Mouse (Mus musculus) layer of hippocampus, adult 11-12 months (tissue): ENCODE measurements around the gene Nppb.

Experiments
- DNase-seq: peaks from one replicate; pipeline ENCODE4 v3.0.0; 2022; ENCODE audit warnings: low spot score

The Nppb gene

DNA sequence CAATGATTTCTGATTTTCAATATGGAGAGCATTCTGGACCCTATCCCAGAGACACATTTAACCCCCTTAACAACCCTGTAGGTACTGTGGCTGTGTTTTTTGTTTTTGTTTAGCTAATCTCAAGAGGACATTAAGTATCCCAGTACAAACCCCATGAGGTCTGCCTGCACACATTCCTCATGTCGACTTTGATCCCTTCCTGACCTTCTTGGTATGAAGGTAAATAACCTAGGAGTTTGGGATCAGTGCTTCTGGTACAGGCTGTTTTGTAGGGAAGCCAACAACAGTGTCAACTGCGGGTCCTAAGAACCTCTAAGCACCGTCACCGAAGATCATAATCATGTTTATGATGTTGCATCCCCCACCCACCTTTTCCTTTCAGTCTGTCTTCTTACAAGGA, 7.9 kb upstream of the Nppb start:
- DNase-seq: no peak

DNA sequence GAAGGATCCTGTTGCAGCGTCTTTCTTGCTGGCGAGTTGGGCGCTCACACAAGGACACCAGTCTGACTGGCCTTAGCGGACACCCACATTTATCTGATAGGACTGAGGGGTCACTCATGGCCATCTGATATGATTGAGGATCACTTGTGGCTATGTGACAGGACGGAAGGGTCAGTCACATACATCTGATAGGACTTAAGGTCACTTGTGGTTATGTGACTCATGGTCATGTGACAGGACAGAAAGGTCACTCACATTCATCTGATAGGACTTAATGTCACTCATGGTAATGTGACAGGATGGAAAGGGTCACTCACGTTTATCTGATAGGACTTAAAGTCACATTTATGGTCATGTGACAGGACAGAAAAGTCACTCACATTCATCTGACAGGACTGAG, 7.2 kb upstream of the Nppb start:
- no peak for DNase-seq

DNA sequence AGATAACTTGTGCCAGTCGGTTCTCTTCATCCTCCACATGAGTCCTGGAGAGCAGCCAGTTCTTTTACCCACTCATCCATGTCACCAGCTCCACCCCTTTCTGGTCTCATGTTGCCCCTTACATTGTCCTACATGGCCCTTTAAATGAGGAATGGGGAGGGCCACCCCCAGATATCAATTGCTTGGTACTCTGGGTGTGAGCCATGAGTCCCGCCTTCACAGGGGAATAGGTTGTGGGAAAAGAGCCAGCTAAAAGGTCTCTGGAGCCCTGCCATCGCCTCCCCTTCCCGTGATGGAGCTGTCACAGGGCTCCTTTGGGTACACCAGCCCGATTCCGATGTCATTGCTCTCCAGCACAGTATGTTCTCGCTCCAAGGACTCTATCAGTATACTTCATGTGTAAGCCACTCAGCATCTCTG, 6.1 kb upstream of the Nppb start:
- no peak for DNase-seq

DNA sequence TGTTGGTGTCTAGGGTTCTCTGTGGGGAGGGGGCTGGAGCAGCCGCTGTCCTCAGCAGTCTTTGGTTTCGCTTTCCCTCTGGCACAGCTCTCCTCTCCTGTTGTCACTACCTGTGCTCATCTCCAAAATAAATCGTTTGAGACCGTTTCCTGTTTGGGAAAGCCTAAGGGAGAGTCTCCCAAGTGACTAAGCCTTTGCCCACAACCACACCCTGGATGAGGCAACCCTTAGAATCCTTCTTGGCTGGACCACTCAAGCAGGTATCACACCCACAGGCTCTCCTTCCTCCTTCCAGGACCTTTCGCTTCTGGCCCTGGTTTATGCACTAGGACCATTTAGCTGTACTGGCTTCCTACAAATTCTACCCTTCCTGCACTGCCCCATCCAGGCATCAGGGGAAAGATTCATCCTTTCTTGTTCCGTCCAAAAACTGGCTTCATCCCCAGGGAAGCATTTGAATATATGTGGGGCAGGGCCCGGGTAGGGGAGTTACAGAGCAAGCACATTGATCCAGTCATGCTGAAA, 8.0 kb downstream of the Nppb start:
- DNase-seq: no peak

DNA sequence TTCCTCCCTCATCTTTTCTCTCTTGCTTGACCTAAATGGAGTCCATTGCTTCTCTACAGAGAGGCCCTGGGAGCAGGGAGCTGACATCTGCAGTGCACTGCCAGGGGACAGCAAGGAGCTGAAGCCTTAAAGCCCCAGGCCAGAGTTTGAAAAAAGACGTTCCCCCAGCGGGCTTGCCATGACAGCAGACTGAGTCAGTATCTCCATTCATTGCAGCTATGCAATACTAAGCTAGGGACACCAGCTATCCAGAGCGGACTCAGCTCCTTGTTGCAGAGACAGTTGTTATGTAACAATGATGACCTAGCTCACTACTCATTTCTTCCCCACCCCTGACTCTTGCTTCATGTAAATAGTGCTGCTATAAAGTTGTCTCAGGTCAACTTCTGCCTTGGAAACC, 9.7 kb downstream of the Nppb start:
- no peak for DNase-seq

DNA sequence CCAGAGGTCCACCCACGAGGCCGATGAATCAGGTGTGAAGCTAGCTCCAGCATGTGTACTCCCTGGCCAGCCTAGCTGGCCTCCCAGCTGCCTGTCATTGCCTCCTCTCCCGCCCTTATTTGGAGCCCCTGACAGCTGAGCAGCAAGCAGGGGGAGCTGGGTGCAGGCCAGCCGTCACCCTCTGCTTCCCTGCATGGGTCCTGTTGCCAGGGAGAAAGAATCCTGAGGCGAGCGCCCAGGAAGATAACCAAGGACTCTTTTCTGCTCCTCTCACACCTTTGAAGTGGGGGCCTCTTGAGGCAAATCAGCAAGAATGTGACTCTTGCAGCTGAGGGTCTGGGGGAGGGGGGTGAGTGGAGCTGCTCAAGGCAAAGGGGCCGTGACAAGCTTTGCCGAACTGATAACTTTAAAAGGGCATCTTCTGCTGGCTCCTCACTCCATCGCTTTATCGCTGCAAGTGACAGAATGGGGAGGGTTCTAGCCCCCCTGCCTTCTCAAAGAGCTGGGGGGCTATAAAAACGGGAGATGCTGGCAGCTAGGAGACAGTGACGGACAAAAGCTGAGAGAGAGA, 14.7 kb downstream of the Nppb start, which contains the start of gene Nppa:
Nppa (plus strand) TSS at position 521 of the 571 bp plus-strand sequence.
- DNase-seq: no peak

DNA sequence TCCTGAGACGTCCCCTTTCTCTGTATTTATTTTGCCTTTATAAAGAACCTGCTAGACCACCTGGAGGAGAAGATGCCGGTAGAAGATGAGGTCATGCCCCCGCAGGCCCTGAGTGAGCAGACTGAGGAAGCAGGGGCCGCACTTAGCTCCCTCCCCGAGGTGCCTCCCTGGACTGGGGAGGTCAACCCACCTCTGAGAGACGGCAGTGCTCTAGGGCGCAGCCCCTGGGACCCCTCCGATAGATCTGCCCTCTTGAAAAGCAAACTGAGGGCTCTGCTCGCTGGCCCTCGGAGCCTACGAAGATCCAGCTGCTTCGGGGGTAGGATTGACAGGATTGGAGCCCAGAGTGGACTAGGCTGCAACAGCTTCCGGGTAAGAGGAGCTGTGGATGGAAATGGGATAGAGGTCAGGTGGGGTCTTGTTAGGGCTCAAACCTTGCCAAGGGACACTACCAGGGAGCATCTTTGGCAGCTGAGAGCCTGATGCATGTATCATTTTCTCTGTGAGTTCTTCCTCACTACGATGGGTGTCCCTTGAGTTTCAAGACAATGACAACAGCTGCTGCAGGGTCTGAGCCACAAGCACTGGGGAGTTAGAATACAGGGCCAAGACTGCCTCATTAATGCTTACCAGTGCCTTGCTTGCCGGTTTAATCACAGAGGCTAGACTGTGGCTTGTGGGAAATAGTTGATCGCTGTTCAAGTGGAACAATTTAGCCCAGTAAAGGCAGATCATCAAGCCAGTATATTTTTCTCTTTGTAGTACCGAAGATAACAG, 15.6 kb downstream of the Nppb start:
- DNase-seq: no peak

DNA sequence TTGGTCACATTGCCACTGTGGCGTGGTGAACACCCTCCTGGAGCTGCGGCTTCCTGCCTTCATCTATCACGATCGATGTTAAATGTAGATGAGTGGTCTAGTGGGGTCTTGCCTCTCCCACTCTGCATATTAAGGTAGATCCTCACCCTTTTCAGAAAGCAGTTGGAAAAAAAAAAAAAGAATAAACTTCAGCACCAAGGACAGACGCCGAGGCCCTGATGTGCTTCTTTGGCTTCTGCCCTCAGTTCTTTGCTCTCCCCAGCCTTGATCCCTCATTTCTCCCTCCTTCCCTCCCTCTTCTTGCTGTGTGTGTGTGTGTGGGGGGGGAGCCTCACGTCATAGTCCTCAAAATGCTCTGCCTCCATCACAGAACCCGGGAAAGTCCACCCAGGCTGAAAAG, 16.3 kb downstream of the Nppb start:
- no peak for DNase-seq

DNA sequence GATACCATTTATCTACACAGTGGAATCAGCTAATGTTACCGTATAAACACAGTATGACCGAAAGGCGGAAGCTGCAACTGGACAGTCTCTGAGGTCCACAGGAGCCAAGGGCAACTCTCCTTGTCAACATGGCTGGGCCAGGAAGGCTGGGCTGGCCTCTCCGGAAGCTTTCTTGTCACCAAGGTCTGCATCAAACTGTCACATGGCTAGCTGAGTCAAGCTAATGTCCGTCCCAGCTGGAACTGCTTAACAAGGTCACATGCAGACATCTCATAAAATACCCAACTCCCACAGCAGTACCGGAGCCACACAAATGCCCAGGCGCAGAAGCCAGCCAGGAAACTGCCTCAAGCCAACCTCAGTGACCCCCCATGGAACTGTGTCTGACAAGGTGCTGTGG, 18.8 kb downstream of the Nppb start:
- no peak for DNase-seq

DNA sequence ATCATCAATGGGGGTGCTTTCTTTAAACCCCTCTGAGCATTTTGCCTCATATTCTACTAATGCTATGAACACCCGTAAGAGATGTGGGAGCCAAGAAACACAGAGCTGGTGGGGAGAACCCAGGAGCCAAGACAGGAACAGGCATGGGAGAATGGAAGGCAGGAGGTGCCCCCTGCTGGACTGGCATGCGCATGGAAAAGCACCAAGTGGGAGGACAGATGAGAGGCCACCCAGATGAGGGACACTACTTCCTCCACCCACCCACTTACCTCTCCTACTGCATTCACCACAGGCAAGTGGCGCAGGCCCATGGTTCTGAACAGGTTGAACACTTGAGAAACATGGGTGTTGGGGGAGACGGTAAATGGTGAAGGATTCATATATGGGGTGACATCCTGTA, 22.8 kb downstream of the Nppb start:
- DNase-seq: peak; percentile 72

DNA sequence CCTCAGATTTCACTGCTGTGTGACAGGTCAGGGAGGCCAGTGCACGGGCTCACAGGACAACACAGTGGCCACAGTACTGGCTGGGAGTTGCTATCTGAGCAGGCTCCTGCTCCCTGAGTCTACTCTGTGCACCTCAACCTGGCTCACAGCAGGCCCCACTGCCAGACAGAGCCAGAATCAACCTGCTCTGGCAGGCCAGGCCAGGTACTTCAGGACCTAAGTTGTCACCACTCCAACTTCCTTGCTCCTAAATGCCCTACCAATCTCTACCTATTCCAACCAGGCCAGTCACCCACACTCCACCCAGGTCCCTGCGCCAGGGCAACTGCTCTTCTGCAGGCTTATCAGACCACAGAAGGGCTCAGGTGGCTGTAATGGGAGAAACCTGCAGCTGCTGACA, 24.1 kb downstream of the Nppb start:
- DNase-seq: no peak

DNA sequence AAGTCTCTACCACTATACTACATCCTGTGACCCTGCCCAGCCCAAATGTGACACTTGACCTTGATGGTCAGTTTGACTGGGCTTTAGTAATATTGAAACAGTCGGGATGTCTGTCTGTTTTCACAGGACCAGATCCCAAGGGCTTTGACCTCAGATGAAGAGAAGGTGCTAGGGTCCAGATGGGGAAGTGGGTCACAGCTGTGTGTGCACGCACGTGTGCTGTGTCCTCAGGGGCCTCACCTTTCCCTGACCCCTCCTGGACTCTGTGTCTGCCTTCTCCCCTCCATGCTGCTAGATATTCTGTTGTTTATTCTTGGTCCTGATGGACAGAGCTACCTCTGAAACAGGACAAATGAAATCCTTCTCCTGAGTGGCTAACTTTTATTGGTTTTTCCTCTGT, 25.7 kb downstream of the Nppb start:
- no peak for DNase-seq

DNA sequence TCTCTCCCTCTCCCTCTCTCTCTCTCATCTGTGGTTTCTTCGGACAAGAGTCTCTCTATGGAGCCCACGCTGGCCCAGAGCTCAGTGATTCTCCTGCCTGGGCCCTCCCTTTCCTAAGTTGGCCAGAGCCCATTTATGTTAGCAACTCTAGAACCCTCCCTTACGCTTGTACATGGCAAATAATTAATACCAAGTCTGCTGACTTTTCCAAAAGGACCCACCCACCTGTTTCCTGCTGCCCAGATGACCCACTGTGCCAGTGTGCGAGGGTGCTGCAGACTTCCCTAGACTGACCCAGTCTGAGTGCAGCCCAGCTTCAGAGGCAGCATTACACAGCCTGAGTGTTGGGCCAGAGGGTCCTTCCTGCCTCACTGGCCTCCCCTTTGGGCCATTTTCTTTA, 26.6 kb downstream of the Nppb start:
- no peak for DNase-seq

DNA sequence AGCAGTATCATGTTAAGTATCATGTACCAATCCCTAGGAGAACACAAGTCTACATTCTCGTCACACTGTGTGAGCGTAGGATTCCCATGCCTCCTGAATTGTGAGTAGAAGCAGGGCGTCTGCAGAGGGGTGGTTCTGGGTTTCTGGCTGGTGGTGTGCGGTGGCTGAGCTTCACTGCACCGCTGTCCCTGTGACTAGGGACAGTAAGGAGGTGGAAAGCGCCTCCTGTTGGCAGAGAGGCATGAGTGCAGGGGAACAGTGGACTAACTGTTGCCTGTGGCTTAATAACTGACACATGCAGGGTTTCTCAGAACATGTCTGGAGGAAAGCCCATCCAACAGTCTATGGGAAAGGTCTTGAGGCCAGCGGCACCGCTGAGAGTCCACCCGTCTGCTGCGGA, 29.8 kb downstream of the Nppb start:
- no peak for DNase-seq

DNA sequence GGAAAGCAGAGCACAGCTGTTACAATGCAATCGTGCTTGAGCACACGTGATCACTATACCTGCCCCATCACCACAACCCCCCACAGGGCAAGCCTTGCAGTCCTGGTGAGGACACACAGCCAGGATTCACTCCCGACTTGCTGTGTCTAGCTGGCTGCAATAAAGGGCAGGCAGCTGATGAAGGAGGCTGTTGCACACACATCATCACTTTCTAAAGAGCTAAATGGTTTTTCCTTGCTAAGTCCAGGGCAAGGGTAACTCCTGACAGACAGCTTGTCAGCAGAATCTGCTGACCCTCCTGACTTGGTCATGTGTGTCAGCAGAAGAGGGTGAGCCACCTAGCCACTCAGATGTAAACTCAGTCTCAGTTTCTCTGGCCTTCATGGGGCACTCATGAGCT, 31.4 kb downstream of the Nppb start:
- DNase-seq: no peak

DNA sequence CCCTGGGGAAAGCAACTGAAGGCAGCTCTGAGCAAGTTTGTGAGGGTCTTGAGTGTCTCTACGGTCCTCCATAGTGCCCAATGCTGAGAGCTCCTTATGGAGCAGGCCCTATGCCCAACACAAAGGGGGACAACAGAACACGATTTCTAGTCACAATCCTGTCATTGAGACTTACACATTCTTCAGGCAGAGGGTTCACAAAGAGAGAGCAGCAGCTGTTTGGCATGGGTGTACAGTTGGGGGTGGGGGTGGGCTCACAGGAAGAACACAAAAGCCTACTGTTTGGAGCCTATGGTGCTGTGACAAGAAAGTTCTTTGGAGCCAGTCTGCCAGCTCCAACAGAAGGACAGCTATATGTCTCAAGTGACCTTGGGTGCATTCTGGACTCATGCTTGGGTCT, 32.8 kb downstream of the Nppb start:
- DNase-seq: no peak

DNA sequence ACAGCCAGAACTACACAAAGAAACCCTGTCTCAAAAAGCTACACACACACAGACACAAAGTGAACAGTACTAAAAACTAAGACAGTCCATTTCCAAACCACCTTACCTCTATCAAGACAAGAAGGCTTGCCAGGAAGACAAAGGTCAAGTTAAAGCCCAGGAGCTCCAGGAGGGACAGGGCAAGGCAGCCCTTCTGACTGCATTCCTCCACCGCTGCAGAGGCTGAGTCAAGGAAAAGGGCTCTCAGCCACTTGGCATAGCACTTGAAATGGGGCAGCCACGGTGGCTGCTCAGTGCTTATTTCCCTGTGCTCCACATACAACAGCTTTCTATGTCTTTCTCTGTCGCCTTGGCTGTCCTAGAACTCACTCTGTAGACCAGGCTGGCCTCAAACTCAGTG, 38.4 kb downstream of the Nppb start:
- DNase-seq: no peak

DNA sequence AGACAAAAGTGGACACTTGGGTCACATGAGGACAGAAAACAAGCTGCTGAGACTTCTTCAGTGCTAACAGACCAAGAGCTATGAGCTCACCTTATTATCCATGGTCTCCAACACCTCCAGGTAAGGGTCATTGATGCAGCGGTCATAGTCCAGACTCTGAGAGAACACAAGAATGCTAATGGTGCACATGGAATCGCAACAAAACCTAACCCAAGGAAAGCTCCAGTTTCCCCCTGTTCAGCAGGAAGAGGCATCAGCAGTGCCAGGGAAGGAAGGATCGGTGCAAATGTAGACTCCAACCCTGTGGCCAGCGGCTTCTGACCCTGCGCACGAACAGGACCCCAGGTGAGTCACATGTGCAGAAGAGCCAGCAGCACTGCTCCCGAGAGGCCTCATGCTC, 43.7 kb downstream of the Nppb start:
- no peak for DNase-seq

DNA sequence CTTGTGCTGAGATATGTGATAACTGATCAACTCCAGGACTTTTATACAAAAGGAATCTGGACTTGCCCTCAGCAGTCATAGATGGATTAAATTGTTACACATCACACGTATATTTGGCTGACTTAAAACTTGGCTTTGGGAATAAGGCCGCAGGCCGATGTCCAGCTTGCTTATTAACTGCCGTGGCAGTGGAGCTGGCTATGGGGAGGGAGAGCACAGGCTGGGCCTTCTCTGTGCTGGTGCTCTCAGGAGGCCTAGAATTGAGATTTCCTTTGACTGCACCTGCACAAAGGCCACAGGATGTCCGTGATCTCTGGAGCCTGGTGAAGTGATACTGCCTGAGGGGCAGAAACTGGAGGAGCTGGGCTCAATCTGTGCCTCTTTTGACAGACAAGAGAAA, 44.9 kb downstream of the Nppb start:
- DNase-seq: no peak

DNA sequence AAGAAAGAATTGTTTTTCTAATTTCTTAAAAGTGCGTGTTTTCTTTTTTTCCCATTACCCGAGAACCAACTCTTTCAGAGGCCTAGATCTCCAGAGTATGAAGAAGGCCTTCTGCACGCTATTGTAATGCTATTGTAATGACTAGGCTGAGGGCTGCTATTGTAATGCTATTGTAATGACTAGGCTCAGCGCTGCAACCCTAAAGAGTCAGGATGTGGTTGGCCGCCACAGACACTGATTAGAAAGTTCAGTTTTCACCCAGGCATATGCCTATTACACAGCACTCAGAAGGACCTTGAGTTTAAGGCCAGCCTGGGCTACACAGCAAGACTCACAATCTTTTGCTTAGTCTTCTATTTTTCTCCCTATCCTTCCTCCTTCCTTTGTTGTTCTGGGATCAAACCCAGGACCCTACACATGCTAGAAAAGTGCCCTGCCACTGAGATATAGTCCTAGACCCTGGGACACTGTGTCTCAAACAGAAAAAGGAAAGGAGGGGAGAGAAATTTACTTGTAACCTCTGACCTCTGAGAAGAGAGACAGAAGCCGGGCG, 48.3 kb downstream of the Nppb start:
- DNase-seq: no peak

DNA sequence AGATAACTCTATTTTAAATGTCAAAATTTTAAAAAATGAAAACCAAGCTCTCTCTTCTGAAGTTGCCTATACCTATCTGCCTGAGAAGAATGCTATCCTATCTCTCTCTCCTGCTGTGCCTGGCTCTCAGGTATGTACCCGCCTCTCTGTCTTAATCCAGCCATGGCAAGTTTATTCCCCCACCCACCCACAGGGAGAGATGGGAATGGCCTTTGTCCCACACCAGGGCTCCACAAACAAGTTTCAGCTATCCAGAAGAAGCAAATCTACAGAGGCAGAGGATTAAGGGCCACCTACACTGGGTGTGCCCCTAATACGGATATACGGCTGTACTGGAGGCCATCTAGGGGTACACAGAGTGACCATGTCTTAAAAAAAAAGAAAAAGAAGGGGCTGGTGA, 49.9 kb downstream of the Nppb start:
- DNase-seq: no peak
